Mouse (Mus musculus) lung, embryonic 15.5 days (tissue): ENCODE data around the gene Krtcap3. TPM values are rescaled to one million over a fixed set of nuclear protein-coding genes. Genes with fewer than 3 reads are reported as not detected.

ENCODE experiments used
- ATAC-seq: fragments of 200-750 bp; cut with Nextera tagmentation; 2 replicates; pipeline ENCODE4 v1.8.0; 2017; ENCODE audit warnings: moderate number of reproducible peaks, borderline replicate concordance; ENCODE audit not compliant: low FRiP score, low TSS enrichment; ENCODE audit errors: extremely low read depth
- H3K27ac ChIP-seq: fragments of 300-500 bp; sonication (generic); 2 replicates; pipeline ENCODE4 v1.5.1; 2015; ENCODE audit warnings: moderate library complexity, mild to moderate bottlenecking, inconsistent platforms
- H3K27me3 ChIP-seq: fragments of 300-500 bp; sonication (generic); 2 replicates; pipeline ENCODE4 v1.6.1; 2015; ENCODE audit warnings: inconsistent platforms
- H3K36me3 ChIP-seq: fragments of 300-500 bp; sonication (generic); 2 replicates; pipeline ENCODE4 v1.6.1; 2015; ENCODE audit warnings: inconsistent platforms
- H3K4me1 ChIP-seq: fragments of 300-500 bp; sonication (generic); 2 replicates; pipeline ENCODE4 v1.6.1; 2015; ENCODE audit warnings: inconsistent platforms
- H3K4me2 ChIP-seq: fragments of 300-500 bp; sonication (generic); 2 replicates; pipeline ENCODE4 v1.6.1; 2015; ENCODE audit warnings: inconsistent platforms, mild to moderate bottlenecking, moderate library complexity
- H3K4me3 ChIP-seq: fragments of 300-500 bp; sonication (generic); 2 replicates; pipeline ENCODE4 v1.5.1; 2015; ENCODE audit warnings: mild to moderate bottlenecking, inconsistent platforms
- H3K9ac ChIP-seq: fragments of 300-500 bp; sonication (generic); 2 replicates; pipeline ENCODE4 v1.6.1; 2015; ENCODE audit warnings: inconsistent platforms
- H3K9me3 ChIP-seq: fragments of 300-500 bp; sonication (generic); 2 replicates; pipeline ENCODE4 v1.6.1; 2016; ENCODE audit warnings: inconsistent platforms
- WGBS: fragments of 180-500 bp; shearing (Covaris S2); methylation state at CpG from one replicate; pipeline ENCODE4 v1.1.7; 2015; 5-methylcytosine and 5-hydroxymethylcytosine counted together
- polyA plus RNA-seq: library from polyadenylated mRNA; unstranded; fragments of >200 nt; fragmentation: Nextera tagmentation; extraction: Ambion mirVana; gene quantifications from 2 replicates; pipeline ENCODE4 v1.2.1, GENCODE M21; 2015

Gene Krtcap3
- polyA plus RNA-seq, 1 experiment from 2014 or later = 36.4 TPM

GRCm38 (mm10) chr5:31221304-31221945, 30.1 kb upstream of the Krtcap3 start:
- ATAC-seq = no peak
- Histone ChIP-seq H3K9ac (peak overlapping the region; percentile 84), H3K36me3 (no peaks in the 10 kb centered on the region), H3K4me3 (peak overlapping the region; percentile 89), H3K9me3 (no peaks in the 10 kb centered on the region), H3K4me2 (peak overlapping the region; percentile 73), H3K4me1 (peaks cover 14% of the 10 kb centered on the region), H3K27ac (peak overlapping the region; percentile 83), H3K27me3 (no peaks in the 10 kb centered on the region)
- 14% methylated on average over 11 of the region's 11 CpGs for WGBS

- no peak overlapping the region for H3K27ac ChIP-seq
- no peak for ATAC-seq
- H3K9me3 ChIP-seq = no peaks in the 10 kb centered on the region
- no peaks in the 10 kb centered on the region for H3K36me3 ChIP-seq
- no peak overlapping the region for H3K9ac ChIP-seq
- H3K4me3 ChIP-seq = no peak overlapping the region
- WGBS = 89% methylated on average over 9 of the region's 9 CpGs
- H3K27me3 ChIP-seq = no peaks in the 10 kb centered on the region
- peaks cover 14% of the 10 kb centered on the region for H3K4me1 ChIP-seq
- H3K4me2 ChIP-seq = no peak overlapping the region
These were observed 28.8 kb upstream of the Krtcap3 start for GRCm38 (mm10) chr5:31222696-31223095.

- no peaks in the 10 kb centered on the region for H3K9me3 ChIP-seq
- H3K27ac ChIP-seq = no peak overlapping the region
- H3K4me2 ChIP-seq = no peak overlapping the region
- peaks cover 1% of the 10 kb centered on the region; the same call in 1 of the 2 replicates for H3K4me1 ChIP-seq
- H3K36me3 ChIP-seq = no peaks in the 10 kb centered on the region
- H3K4me3 ChIP-seq = no peak overlapping the region
- 63% methylated on average over 1 of the region's 1 CpGs for WGBS
- H3K9ac ChIP-seq = no peak overlapping the region
- no peaks in the 10 kb centered on the region for H3K27me3 ChIP-seq
- ATAC-seq = no peak
These were observed 24.9 kb upstream of the Krtcap3 start for GRCm38 (mm10) chr5:31226641-31227040.

GRCm38 (mm10) chr5:31240637-31241521, 10.6 kb upstream of the Krtcap3 start, which contains the start of the genes Nrbp1 and Gm9970:
Gene Nrbp1, plus strand, starts transcription at chr5:31240864.
Gene Gm9970, minus strand, starts transcription at chr5:31241232.
- H3K27ac ChIP-seq = peak within 1 kb of the TSS; percentile 99
- no peaks in the 10 kb centered on the region for H3K27me3 ChIP-seq
- peak; percentile 99 for ATAC-seq
- H3K4me3 ChIP-seq = peak within 1 kb of the TSS; percentile 94
- peaks cover 23% of the 10 kb centered on the region for H3K36me3 ChIP-seq
- no peaks in the 10 kb centered on the region for H3K9me3 ChIP-seq
- H3K4me2 ChIP-seq = peak within 1 kb of the TSS; percentile 92
- H3K4me1 ChIP-seq = peaks cover 9% of the 10 kb centered on the region
- H3K9ac ChIP-seq = peak within 1 kb of the TSS; percentile 98
- under 1% methylated on average over 85 of the region's 103 CpGs for WGBS

GRCm38 (mm10) chr5:31241522-31242034, 9.9 kb upstream of the Krtcap3 start:
- Histone ChIP-seq H3K36me3 (peaks cover 30% of the 10 kb centered on the region), H3K4me1 (peaks cover 9% of the 10 kb centered on the region), H3K4me3 (peak overlapping the region; percentile 94), H3K27me3 (no peaks in the 10 kb centered on the region), H3K27ac (peak overlapping the region; percentile 99), H3K9me3 (no peaks in the 10 kb centered on the region), H3K4me2 (peak overlapping the region; percentile 92), H3K9ac (peak overlapping the region; percentile 98)
- no peak for ATAC-seq
- under 1% methylated on average over 13 of the region's 13 CpGs for WGBS

GRCm38 (mm10) chr5:31242191-31242590, 9.3 kb upstream of the Krtcap3 start:
- ATAC-seq = no peak
- Histone ChIP-seq H3K9ac (peak overlapping the region; percentile 98), H3K36me3 (peaks cover 36% of the 10 kb centered on the region), H3K27me3 (no peaks in the 10 kb centered on the region), H3K27ac (no peak overlapping the region), H3K4me2 (peak overlapping the region; percentile 92), H3K4me3 (peak overlapping the region; percentile 94), H3K9me3 (no peaks in the 10 kb centered on the region), H3K4me1 (peaks cover 9% of the 10 kb centered on the region)
- WGBS = 20% methylated on average over 10 of the region's 10 CpGs

- Histone ChIP-seq H3K9ac (no peak overlapping the region), H3K4me1 (peaks cover 11% of the 10 kb centered on the region; the same call in 1 of the 2 replicates), H3K36me3 (peaks cover 71% of the 10 kb centered on the region), H3K27me3 (no peaks in the 10 kb centered on the region), H3K9me3 (no peaks in the 10 kb centered on the region), H3K27ac (no peak overlapping the region), H3K4me3 (no peak overlapping the region), H3K4me2 (no peak overlapping the region)
- peak; percentile 4; the same call in 1 of the 2 replicates for ATAC-seq
- WGBS = 42% methylated on average over 4 of the region's 4 CpGs
These were observed 775 bp upstream of the Krtcap3 start for GRCm38 (mm10) chr5:31250716-31251115.

- peaks cover 11% of the 10 kb centered on the region; the same call in 1 of the 2 replicates for H3K4me1 ChIP-seq
- H3K4me3 ChIP-seq = peak overlapping the region; percentile 39
- WGBS = 49% methylated on average over 10 of the region's 10 CpGs
- H3K9ac ChIP-seq = peak overlapping the region; percentile 47; the same call in 1 of the 2 replicates
- ATAC-seq = no peak
- no peaks in the 10 kb centered on the region for H3K27me3 ChIP-seq
- peak overlapping the region; percentile 67 for H3K27ac ChIP-seq
- H3K36me3 ChIP-seq = peaks cover 65% of the 10 kb centered on the region
- no peaks in the 10 kb centered on the region for H3K9me3 ChIP-seq
- H3K4me2 ChIP-seq = peak overlapping the region; percentile 49
These were observed 660 bp downstream of the Krtcap3 start for GRCm38 (mm10) chr5:31252151-31252550.

- peaks cover 11% of the 10 kb centered on the region; the same call in 1 of the 2 replicates for H3K4me1 ChIP-seq
- H3K36me3 ChIP-seq = peaks cover 66% of the 10 kb centered on the region
These were observed 1.5 kb downstream of the Krtcap3 start for GRCm38 (mm10) chr5:31252795-31253545.

GRCm38 (mm10) chr5:31253806-31254205, 2.3 kb downstream of the Krtcap3 start:
- H3K27me3 ChIP-seq = no peaks in the 10 kb centered on the region
- H3K9me3 ChIP-seq = no peaks in the 10 kb centered on the region
- H3K4me3 ChIP-seq = no peak overlapping the region
- H3K36me3 ChIP-seq = peaks cover 66% of the 10 kb centered on the region
- ATAC-seq = no peak
- H3K9ac ChIP-seq = no peak overlapping the region
- no peak overlapping the region for H3K4me2 ChIP-seq
- peaks cover 8% of the 10 kb centered on the region; the same call in 1 of the 2 replicates for H3K4me1 ChIP-seq
- peak overlapping the region; percentile 39; the same call in 1 of the 2 replicates for H3K27ac ChIP-seq
- WGBS = 84% methylated on average over 8 of the region's 8 CpGs

More at GRCm38 (mm10) chr5:31252795-31253545, 1.5 kb downstream of the Krtcap3 start:
- no peak overlapping the region for H3K27ac ChIP-seq
- H3K4me2 ChIP-seq = peak overlapping the region; percentile 49
- no peaks in the 10 kb centered on the region for H3K27me3 ChIP-seq
- H3K4me3 ChIP-seq = peak overlapping the region; percentile 39
- no peak for ATAC-seq
- H3K9me3 ChIP-seq = no peaks in the 10 kb centered on the region
- H3K9ac ChIP-seq = 0 out of 2 replicates have a peak overlapping the region, but pooled peaks have one; percentile 47
- WGBS = 63% methylated on average over 16 of the region's 16 CpGs

- peaks cover 8% of the 10 kb centered on the region; the same call in 1 of the 2 replicates for H3K4me1 ChIP-seq
- no peaks in the 10 kb centered on the region for H3K9me3 ChIP-seq
- no peak for ATAC-seq
- H3K36me3 ChIP-seq = peaks cover 62% of the 10 kb centered on the region
- H3K27ac ChIP-seq = peak overlapping the region; percentile 39
- no peak overlapping the region for H3K4me2 ChIP-seq
- WGBS = 64% methylated on average over 7 of the region's 7 CpGs
- no peaks in the 10 kb centered on the region for H3K27me3 ChIP-seq
- no peak overlapping the region for H3K4me3 ChIP-seq
- no peak overlapping the region for H3K9ac ChIP-seq
These were observed 3.0 kb downstream of the Krtcap3 start for GRCm38 (mm10) chr5:31254452-31254851.
